Mouse (Mus musculus): ENCODE data around the gene Ptprg.

The Ptprg gene

DNA sequence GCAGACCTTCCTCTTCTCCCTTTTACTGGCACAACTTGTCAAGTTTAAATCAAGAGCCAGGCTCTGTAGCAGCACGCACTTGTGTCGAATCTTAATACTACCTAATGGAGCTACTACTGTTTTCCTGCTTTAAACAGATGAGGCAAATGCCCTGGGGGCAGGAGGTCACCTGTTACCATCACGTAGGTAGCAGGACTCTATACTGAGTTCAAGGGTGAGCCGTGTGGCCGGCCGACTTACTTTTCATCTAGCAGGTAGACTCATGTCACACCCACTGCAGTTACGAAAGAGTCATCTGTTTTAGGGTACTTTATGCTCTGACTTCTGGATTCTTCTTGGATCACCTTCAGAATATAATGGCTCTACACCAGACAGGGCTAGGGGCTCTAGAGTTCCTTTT is 66.3 kb downstream of the Ptprg start:
- no peak for DNase-seq (ENCODE audit: low read depth)

DNA sequence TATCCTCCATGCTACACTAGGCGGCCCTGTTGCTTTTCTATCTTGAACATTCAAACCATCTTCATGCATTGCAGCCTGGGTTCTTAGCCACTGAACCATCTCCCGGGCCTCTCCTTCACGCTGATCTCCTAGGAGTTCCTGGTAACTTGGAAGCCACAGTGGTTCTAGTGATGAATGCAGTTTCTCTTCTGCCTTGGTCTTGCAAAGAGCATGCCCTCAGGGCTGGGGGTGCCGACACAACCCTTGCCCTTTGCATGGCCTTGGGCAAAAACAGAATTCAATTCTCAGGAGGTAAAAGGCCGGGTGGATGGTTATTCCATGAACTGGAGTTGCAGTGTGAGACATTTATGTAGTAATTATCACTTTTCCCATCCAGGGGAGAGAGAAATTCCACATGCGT is 67.0 kb downstream of the Ptprg start:
- DNase-seq (ENCODE audit: low read depth): no peak

DNA sequence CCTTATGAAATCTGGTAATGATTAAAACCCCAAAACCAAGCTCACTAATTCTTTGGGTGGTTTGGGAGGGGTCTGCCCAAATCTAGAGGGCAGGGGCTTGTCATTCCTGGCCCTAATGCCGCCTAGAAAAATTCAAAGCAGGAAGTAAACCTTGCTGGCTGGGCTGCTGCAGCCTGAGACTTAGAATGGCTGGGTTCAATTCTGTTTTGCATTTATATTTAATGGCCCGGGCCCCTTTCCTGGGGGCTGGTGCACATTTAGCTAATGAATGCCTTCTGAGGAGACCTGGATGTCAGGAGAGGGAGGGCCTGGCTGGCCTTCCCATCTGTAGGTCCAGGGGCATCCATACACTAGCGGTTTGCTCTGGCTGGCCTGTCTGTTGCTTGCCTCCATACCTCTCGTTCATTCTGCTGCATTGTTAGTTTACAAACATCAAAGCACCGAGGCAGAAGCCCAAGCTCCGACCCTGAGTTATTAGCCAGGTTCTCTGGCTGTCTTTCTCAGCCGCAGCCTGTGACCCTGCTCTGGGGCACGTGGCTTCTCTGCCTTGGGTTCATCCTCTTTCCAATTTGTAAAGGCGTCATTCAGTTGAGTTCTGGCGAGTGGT is 67.7 kb downstream of the Ptprg start:
- DNase-seq (ENCODE audit: low read depth): no peak

DNA sequence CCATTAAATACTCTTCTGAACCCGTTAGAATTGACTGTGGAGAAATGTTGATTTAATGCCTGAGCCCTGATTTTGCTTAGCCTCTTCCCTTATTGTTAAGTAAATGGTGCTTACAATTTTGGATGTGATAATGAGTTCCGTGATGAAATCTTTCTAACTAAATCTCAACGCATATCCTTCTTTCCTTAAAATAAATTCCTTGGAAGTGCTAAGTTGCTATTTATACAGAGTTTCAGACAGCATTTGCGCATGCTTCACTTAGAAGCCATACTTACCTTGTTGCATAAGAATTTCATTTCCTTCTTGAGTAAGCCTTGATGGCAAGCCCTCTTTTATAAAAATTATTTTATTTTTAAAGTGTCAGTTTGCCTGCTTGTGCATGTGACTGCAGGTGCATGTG is 70.2 kb downstream of the Ptprg start:
- DNase-seq (ENCODE audit: low read depth): no peak

DNA sequence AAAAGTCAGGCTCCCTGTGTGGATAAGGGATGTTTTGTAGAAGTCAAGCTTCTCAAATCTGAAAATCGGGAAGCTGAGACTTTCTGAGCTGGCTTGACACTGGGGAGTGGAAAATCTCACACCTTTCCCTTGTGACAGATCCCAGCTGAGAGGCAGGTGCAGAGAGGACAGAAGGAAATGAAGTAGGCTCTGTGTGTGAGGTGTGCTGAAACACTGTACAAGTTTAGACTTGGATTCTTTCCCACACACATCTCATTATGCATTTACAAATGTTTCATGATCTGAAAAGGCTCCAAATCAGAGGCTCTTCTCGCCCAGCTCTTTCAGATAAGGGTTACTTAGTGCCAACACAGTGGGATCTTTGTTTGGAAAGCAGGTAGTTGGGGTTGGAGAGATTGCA is 77.4 kb downstream of the Ptprg start:
- DNase-seq (ENCODE audit: low read depth): no peak

DNA sequence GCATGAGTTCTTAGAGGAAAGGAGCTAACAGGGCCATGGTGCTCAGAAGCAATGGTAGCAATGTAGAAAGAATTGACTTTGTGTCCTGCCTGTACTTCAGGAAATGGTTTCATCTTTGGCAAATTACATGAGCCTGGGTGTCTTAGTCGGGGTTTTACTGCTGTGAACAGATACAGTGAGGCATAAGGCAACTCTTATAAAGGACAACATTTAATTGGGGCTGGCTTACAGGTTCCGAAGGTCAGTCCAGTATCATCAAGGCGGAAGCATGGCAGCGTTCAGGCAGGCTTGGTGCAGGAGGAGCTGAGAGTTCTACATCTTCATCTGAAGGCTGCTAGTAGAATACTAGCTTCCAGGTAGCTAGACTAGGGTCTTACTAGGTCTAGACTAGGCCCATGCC is 78.2 kb downstream of the Ptprg start:
- no peak for DNase-seq (ENCODE audit: low read depth)

DNA sequence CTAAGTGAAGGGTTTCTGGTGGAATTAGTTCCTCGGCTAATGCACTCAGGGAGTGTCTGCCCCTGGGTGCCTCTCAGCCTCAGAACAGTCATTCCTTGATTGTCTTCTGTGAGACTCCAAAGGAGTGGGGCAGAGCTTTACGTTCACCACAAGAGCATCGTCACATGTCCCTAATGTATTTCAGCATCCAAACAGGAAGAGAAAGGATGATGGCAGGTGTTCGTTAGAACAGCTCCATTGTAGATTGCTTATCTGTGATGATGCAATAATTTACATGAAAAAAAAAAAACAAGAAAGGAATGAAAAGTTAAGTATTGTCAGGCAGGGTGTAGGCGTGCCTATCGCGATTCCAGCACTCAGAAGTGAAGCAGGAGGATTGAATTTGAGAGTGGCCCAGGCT is 84.3 kb downstream of the Ptprg start:
- DNase-seq (ENCODE audit: low read depth): no peak

DNA sequence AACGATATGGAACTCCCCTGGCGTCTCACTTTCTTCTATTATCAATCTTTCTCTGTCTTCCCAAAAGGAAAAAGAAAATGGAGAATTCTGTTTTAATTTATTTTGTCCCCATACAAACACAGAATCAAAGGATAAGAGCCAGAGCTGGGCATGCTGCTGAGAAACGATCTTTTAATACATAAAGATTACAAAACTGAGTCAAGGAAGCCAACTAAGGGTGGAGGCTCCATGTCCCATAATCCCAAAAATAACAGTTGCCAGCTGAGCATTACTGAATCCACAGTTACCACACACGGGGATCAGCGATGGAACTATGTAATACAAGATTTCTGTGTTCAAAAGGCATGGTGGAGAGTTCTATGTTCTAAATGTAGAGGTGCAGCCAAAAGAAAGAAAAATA is 86.0 kb downstream of the Ptprg start:
- DNase-seq (ENCODE audit: low read depth): no peak

DNA sequence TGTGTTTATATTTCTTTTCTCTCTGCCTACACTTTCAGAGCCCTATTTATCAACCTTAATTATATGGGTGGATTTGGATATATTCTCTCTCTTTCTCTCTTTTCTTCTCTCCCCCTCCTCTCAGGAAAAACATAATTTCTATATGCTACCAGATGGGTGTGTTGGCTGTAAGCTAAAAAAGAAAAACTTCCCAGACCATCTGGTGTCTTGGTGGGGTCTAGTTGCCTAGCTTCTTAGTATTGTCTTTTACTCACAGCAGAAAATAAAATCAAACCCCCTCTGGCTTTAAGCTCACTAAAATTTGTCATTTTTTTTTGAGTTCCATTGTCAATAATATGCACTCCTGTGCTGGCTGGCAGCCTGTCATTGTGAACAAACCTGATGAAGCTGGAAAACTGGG is 87.0 kb downstream of the Ptprg start:
- DNase-seq (ENCODE audit: low read depth): no peak

DNA sequence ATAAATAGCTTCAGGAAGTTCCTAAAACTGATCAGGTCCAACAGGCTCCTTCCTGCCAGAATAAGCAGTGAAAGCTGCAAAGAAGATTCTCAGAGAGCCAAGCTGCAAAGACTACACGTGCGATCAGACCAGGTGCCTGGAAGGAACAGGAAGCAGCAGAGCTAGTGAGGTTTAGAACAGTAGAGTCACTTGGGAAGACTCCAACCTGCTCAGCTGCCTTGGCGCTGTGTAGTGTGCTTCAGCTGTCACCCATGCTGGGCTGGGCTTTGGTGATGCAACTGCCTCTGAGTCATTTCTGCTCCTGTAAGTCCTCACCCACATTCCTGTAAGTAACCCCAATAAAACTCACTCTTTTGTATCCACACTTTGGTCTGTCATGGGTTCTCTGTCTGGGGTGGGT is 87.7 kb downstream of the Ptprg start:
- DNase-seq (ENCODE audit: low read depth): no peak

DNA sequence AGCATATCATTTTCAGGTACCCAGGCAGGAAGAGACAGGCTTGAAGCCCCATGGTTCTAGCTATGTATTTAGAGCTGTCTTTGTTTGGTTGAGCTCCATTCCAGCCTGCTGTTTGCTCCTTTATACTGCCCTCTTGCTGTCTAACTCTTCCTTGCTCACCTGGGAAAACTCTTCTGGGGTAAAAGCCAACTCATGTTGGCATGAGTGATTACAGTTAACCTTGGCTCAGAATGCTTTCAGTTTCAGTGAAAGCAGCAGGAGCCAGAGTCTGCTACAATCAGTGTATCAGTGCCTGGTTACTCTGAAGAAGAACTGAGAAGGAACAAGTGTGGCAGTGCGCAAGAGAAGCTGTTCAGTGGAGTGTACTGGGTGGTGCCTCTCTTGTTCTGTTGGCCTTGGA is 89.6 kb downstream of the Ptprg start:
- DNase-seq (ENCODE audit: low read depth): no peak

DNA sequence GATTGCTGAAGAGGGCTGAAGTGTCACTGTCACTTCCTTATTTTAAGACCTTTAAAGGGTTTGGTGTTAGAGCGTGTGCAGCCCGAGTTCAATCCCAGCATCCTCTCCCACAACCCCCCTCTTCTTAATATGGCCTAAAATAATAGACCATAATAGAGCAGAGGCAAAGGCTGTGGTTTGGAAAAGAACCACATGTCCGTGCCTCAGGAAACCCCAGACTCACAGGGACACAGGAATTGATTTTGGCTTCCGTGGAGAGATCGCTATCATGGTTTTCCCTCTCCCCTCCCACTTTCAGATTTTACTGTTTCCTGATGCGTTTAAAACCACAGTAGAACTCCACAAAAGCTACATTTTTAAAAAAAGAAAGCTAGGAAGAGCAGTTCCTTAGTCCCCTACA is 104.0 kb downstream of the Ptprg start:
- no peak for DNase-seq (ENCODE audit: low read depth)

DNA sequence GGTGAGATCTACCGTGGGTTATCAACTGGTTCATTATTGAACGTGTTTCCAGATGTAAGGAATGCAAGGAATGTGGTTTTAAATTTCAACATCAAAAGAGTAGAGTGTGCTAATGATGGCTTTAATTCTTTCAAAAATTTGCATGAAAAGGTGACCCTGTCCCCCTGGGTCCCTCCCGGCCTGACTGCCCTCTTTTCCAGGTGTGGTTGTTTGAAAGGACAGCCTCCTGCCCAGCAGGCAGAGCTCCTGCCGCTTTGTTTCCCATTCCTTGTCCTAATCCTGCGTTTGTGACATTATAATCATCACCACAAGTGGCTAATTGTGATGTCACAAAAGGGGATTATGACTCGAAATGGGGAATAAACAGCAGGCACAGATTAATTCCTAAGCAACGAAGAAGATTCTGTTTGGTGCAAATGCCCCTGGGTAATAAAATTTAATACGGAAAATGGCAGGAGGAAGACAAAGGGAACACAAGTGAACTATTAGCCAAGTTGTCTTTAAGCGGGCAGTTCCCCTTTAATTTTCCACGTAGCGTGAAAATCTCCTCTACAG is 110.4 kb downstream of the Ptprg start:
- no peak for DNase-seq (ENCODE audit: low read depth)

DNA sequence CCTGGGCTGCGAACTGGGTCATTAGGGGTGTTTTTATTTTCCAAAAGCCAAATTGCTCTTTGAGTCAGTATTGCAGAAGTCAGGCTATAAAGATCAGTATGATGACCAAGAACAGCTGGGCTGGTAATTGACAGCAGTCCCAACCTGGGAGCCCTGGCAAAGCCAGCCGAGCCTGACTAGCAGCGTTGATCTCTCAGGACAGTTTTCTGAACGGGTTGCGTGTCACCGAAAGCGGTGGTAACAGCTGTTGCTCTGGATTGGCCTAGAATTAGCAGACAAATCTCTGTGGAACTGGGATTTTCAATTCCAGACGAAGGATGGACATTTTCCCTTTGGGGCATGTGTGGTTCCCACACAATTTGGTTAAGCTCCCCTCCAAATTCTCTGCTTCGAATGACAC is 111.0 kb downstream of the Ptprg start:
- DNase-seq (ENCODE audit: low read depth): no peak

DNA sequence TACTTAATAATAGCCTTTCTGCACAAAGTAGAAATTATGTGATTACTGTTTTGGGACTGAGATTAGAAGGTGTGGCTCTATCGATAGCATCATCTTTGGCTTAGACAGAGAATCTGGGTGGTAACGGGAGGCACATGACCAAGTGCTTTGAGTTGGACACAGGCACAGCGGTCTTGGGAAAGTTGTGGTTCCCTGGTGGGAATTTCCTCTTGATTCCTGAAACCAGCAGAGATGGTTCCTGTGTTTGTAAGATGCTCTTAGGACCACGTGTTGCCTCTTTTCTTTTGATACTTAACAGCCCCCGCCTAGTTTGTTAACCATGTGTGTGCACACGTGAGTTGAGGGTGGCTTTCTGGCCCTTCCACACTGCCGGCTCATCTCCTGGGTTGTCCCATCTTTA is 111.7 kb downstream of the Ptprg start:
- no peak for DNase-seq (ENCODE audit: low read depth)

DNA sequence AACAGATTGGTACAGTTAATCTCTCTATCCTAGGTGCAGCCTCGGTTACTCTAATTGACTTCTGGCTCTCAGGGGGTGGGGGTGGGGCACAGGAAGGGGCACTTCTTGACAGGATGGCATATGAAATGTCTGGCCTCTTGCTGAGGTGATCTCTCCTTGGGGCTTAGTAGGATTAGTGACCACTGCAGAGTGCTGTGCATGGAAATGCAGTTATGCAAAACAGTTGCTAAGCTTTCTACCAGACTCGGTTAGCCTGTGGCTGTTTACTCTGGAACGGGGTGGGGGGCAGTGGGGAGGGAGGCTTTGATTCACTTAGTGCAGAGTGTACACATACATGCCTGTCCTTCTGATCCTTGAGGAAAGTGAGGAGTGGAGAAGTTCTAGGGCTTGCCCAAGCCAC is 114.4 kb downstream of the Ptprg start:
- DNase-seq (ENCODE audit: low read depth): no peak

DNA sequence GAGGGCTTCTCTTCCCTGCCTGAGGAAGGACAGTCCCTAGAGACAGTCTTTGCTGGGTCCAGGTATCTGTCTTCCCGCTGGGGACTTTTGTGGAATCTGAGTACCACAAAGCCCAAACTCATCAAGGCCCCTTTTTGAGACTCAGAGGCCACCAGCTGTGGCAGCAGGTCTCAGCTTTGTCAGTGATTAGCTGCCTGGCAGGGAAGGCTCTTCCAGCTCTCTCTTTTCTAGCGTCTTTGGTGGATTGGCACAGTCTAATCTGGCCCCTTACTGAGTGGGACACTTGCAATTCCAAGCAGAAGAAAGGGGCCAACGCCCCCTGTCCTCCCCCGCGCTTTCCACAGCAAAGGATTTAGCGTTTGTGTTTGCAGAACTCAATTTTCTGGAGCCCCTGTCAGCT is 117.5 kb downstream of the Ptprg start:
- no peak for DNase-seq (ENCODE audit: low read depth)

DNA sequence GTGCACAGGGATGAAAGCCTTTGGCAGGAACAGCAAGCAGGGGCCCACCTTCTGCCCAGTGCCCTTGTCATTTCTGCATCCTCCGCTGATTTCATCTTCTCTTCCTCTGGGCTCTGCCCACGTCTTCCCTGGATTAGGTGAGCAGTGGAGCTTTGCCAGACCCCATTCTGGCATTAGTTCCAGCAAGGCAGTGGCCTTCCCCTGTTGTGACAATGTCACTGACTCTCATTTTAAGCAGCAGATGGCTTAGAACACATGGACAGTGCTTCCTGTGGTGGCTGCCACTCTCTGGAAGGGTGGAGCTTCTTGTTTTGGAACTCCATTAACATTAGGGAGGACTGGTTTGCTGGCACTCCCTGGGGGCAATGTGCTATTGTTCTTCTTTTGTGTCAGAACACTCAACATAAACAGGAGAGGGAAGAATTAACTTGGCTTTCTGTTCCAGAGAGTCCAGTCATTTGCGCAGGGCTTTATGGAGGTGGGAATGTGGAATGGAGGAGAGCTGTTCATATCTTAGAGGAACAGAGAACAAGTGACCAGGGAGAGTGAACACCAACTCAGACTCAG is 119.7 kb downstream of the Ptprg start:
- no peak for DNase-seq (ENCODE audit: low read depth)

DNA sequence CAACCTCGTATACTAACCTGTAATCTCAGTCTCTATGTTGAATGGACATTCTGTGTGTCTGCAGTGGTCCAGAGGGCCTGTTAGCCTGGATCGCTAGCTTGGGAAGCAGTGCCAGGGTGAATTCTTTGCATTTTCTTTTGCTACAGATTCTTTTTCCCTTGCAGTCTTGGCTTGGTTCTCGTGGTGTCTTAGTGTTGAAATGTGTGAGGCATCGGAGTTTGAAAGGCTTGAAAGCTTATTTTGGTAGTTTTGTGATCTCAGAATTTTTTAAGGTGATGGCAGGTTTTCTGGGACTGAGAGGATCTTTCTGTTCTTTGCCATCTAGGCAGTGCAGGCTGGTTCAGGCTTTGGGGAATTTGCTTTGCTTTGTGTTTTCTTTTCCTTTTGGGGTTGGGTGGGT is 124.9 kb downstream of the Ptprg start:
- DNase-seq (ENCODE audit: low read depth): no peak

DNA sequence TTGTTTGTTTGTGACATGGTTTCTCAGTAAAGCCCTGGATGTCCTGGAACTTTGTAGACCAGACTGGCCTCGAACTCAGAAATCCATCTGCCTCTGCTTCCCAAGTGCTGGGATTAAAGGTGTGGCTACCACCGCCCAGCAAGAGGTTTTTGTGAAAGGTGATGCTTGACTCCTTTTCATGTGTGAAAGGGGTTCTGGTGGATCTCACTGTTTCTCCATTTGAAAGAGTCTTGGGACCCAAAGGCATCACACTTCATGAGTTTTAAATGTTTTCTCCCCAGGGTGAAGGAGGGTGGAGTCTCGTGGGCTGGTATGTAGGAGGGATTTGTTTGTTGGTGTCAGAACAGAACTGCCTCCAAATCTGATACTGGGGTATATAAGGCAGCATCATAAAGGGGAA is 126.4 kb downstream of the Ptprg start:
- no peak for DNase-seq (ENCODE audit: low read depth)

DNA sequence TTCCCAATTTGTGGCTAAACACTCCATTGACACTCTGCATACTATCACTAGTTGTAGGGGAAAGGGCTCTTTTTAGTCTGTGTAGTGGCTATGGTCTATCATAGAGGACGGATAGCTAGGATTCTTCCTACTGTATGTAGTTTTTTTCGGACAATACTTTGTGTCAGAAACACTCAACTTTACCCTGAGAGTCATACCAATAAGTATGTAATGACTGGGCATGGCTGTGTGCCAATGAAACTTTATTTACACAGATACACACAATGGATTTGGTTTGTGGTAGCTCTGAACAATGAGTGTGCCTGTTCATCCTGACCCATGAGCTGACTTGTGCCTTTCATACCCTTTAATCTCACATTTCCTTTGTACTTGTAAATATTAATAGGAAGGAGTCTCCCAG is 127.3 kb downstream of the Ptprg start:
- DNase-seq (ENCODE audit: low read depth): no peak

DNA sequence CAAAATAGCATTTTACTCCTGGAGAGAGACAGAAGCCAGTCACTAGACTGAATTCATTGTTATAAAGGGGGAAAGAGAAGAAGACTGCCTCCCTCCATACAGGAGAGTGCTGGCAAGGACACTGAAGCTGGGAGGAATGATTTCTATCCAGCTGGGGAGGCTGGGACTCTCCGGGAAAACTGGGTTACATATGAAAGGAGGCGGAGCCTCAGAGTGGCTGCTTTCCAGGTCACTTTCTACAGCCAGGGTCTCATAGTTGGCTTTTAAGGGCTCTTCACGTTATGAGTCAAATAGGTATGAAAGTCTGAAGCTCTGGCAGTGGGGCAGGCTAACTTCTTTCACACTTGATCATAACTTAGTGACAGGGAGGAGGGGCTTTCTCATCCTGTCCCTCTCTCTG is 129.1 kb downstream of the Ptprg start:
- no peak for DNase-seq (ENCODE audit: low read depth)

DNA sequence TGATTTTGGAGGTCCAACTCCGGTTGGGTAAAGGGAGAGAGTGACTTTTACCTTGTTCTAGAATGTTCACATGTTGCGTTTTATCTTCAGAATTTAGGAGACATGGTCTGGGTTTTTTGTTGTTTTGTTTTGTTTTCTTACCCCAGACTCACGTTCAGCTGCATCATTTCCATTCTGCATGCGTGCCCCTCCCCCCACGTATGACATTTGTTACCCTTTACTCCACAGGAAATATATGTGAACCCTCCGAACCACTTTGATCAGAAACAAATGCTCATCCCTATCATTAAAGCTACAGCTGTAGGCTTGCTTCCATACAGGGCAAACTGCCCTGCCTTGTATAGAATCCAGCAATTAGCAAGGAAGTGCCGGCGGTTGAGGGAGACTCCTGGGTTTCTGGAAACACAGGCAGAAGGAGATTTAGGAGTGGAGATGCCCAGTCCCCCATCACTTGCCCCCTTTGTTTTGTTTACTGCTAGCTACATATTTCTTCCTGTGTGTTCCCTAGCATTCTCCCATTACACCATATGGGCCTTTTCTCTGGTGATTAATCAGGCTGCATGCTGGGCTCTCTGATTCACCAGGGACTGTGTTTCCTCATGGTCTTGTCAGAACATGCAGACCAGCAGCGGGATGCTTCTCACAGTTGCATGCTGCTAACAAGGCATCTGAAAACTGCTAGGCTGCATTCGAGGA is 130.2 kb downstream of the Ptprg start:
- DNase-seq (ENCODE audit: low read depth): no peak

DNA sequence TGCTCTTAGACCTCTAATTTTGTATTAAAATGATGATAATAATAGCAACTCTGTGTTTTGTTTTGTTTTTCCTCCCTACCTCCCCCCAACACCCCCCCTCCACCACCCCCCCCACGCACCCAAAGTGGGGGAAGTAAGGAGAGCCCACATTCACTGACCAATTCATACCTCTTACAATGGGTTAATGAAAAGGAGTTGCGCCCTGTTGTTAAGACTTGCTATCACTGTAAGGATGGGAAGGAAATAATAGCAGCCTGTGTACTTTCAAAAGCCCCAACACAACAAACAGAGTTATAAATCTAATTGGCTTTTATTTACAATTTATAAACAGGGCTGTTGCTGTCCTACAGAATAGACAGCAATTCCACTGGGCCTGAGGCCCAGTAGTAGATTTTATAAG is 130.8 kb downstream of the Ptprg start:
- no peak for DNase-seq (ENCODE audit: low read depth)

Measured in naive thymus-derived CD4-positive, alpha-beta T cell, adult 2 months (primary cell).